Mouse (Mus musculus): Measurements from ENCODE around the gene Nectin2.
"Not testable (repeated sequence)": the region's sequence is repeated elsewhere in the genome, so short reads cannot be mapped to it uniquely, and the experiment has no call there.

Nectin2 gene

GRCm38 (mm10) chr7:19690845-19691244 is 59.4 kb downstream of the Nectin2 start:
- DNase-seq (ENCODE audit: low read depth, low spot score) = no peak

DNA sequence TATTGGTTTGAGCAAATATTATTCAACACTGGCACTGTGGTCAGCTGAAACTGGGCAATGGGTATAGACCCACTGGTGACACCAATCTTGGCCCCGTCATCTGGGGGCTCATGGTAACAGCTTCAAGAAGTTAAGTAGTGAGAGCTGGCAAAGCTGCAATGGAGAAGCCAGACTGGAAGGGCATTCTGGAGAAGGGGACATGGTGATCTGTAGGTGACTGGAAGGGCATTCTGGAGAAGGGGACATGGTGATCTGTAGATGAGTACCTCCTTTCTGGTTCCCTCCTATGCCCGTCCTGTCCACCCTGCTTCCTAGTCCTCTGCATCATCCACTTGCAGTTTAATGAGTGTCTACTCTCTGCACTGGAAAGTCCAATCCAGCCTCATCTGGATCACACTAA is 61.7 kb downstream of the Nectin2 start:
- no peak for DNase-seq (ENCODE audit: low read depth, low spot score)

DNA sequence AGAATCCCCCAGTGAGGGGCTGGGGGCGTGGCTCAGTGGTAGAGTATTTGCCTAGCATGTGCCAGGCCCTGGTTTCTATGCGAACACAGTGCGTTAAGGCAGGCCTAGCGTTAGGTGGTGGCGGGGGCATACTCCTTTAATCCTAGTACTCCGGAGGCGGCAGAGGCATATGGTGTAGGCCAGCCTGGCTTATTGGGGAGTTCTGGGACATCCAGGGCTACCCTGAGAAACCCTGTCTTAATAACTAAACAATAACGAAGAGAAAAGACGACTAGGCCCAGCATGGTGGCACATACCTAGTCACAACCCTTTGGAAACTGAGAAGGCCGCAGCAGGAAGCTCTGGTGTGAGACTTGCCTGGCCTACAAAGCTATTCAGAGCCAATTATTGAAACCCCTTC is 62.2 kb downstream of the Nectin2 start:
- no peak for DNase-seq (ENCODE audit: low read depth, low spot score)

DNA sequence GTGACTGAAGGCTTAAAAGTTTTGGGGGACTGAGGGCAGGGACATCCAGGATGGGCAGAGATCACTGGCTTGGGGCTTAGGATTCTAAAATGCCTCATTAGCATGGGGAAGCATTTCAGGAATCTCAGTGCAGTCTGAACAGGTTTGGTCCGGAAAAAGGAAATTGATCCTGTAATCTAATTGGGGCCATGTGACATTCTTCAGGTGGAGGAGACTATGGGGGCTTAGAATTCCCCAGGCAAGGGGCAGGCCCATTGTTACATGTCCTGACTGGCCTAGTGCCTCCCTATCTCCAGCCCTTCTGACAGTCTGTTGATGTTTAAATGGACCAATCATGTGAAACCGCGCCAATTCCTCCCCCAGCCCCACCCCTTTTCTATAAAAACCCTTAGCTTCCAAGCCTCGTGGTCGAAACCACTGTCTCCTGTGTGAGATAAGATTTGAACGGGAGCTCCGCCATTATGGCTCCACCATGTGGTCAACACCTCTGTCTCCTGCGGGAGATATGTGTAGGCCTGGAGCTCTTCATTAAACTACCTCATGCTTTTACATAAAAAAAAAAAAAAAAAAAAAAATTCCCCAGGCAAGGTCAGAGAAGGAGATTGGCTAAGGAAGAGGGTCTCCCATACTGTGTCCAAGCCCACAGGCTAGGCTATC is 63.2 kb downstream of the Nectin2 start:
- DNase-seq (ENCODE audit: low read depth, low spot score) = not testable (repeated sequence)

- no peak for DNase-seq (ENCODE audit: low read depth, low spot score)
These were observed 63.8 kb downstream of the Nectin2 start for GRCm38 (mm10) chr7:19686521-19686920.

DNA sequence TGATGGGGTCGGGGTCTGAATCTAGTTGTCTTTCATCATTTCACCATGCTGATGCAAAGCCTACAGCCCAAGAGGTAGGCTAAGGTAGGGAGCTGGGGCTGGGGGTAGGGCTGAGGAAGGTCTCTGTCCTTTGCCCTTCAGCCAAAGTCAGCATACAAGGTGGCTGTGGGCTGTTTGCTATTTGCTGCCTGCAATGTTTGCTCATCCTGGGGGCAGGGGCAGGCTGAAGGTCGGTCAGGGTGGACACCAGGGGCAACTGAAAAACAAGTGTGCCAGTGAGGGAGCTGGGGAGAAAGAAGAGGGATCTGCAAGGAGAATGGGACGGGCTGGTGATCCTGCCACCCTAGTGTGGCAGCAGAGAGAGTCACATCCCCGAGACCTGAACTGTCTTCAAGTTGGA is 64.9 kb downstream of the Nectin2 start:
- no peak for DNase-seq (ENCODE audit: low read depth, low spot score)

DNA sequence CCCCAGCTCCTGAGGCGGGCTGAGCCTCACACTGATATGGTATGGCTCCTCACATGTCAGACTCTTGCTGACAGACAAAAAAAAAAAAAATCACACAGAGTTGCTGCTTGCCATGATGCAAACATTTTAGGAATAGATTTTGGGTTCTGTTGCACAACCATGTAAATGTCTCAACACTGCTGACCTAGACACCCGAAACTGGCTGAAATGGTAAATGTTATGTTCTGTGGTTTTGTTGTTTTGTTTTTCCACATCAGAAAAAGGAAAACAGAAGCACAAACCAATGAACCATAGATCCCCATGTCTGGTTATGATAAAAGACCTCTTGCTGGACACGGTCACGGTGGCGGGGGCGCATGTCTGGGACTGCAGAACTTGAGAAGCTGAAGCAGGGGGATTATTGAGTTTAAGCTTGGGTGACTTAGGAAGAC is 66.5 kb downstream of the Nectin2 start:
- DNase-seq (ENCODE audit: low read depth, low spot score) = no peak

- DNase-seq (ENCODE audit: low read depth, low spot score) = no peak
These were observed 67.3 kb downstream of the Nectin2 start for GRCm38 (mm10) chr7:19682979-19683378.

DNA sequence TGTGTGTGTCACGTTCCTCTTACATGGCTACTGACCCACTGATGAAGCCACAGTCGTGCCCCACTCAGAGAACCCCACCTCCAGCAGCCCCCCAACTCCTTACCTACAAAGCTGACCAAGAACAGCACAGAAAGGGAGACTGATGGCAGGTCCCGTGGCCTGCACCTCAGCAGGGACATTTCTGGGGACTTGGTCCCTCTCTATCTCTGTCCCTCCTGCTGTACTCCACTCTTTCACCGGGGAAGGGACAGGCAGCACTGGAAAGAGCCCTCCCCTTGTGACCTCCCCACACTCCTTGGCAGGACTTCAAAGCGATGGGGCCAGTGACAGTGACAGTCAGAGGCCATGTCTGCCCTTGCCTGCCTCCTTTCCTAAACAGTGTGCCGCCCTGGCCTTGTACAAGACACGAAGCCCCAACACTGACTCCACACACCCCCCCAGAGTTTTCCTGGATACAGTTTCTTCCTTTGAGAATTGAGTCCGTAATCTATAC is 69.0 kb downstream of the Nectin2 start, which contains the start of the genes Gm44805 and Apoc4:
Gene Gm44805 (minus strand): TSS at position 222 of the 493 bp plus-strand sequence.
Gene Apoc4 (minus strand): TSS at position 278 of the 493 bp plus-strand sequence.
- no peak for DNase-seq (ENCODE audit: low read depth, low spot score)

GRCm38 (mm10) chr7:19680702-19681101 is 69.6 kb downstream of the Nectin2 start:
- DNase-seq (ENCODE audit: low read depth, low spot score) = no peak

GRCm38 (mm10) chr7:19678901-19679300 is 71.4 kb downstream of the Nectin2 start:
- no peak for DNase-seq (ENCODE audit: low read depth, low spot score)

DNA sequence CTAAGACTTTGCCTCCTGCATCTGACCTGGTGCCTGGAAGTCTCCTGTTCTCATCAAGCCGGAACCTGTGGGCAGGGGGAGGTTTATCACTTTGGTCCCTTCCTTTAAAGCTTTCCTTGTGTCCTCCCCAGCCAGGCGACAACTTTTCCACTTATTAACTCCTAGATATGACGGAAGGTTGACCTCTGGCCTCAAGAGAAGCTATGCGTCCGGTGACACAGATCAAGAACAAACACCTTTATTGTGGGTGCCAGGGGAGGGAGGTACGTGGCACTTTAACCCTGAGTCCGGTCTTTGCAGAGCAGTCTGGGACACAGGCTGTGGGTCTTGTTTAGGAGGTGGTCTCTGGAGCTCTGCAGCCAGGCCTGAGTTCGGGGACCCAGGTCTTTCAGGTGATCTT is 72.4 kb downstream of the Nectin2 start, which contains the start of gene Apoc2:
Gene Apoc2 (minus strand): TSS at position 70 of the 400 bp plus-strand sequence.
- DNase-seq (ENCODE audit: low read depth, low spot score) = no peak

- no peak for DNase-seq (ENCODE audit: low read depth, low spot score)
These were observed 73.6 kb downstream of the Nectin2 start for GRCm38 (mm10) chr7:19676662-19677061.

GRCm38 (mm10) chr7:19675824-19676223 is 74.5 kb downstream of the Nectin2 start:
- no peak for DNase-seq (ENCODE audit: low read depth, low spot score)

GRCm38 (mm10) chr7:19673083-19673699 is 77.1 kb downstream of the Nectin2 start:
- DNase-seq (ENCODE audit: low read depth, low spot score) = no peak

DNA sequence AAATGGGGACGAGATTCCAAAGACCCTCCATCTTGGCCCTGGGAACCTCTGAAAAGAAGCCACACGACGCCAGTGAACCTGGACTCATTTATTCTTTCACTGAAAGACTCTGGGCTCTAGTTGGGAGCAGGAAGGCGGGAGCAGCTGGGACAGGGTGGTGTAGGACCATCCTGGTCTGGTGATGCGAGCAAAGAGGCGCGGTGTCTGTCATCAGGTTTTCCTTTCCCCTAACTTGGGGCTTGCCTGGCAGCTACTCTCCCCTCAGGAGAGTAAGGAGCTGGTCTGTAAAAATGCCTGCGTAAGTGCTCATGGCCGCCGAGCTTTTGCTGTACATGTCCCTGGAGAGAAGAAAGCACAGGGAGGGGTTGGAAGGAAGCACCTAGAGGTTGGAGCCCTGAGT is 78.8 kb downstream of the Nectin2 start:
- DNase-seq (ENCODE audit: low read depth, low spot score) = no peak

- DNase-seq (ENCODE audit: low read depth, low spot score) = peak; percentile 95
These were observed 81.1 kb downstream of the Nectin2 start for GRCm38 (mm10) chr7:19668947-19669721.

GRCm38 (mm10) chr7:19667434-19667833 is 82.8 kb downstream of the Nectin2 start:
- no peak for DNase-seq (ENCODE audit: low read depth, low spot score)

DNA sequence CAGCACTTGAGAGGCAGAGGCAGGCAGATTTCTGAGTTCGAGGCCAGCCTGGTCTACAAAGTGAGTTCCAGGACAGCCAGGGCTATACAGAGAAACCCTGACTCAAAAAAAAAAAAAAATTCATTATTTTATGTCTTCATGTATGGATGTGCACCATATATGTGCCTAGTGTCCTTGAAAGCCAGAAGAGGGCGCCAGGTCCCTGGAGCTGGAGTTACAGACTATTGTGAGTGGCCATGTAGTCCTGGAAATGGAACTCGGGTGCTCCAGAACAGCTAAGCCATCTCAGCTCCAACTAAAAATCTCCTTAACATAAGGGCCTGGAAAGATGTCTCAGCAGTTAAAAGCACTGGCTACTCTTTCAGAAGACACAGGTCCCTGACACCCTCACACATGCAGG is 83.5 kb downstream of the Nectin2 start:
- peak; percentile 38 for DNase-seq (ENCODE audit: low read depth, low spot score)
